Mouse (Mus musculus) lung, embryonic 16.5 days (tissue): ENCODE measurements around the gene Olfr1002. TPM values are rescaled to one million over a fixed set of nuclear protein-coding genes. Genes with fewer than 3 reads are reported as not detected.
"Not testable (repeated sequence)": the region's sequence is repeated elsewhere in the genome, so short reads cannot be mapped to it uniquely, and the experiment has no call there.

Source experiments
- ATAC-seq: fragments of 200-750 bp; cut with Nextera tagmentation; 2 replicates; pipeline ENCODE4 v1.8.0; 2017; ENCODE audit warnings: low read depth, mild to moderate bottlenecking, moderate library complexity
- H3K27ac ChIP-seq: fragments of 300-500 bp; sonication (generic); 2 replicates; pipeline ENCODE4 v1.5.1; 2014; ENCODE audit warnings: mild to moderate bottlenecking, control low read depth, low read length
- H3K27me3 ChIP-seq: fragments of 300-500 bp; sonication (generic); 2 replicates; pipeline ENCODE4 v1.6.1; 2014; ENCODE audit warnings: low read depth, low read length, mixed read lengths; ENCODE audit not compliant: control insufficient read depth, insufficient read depth
- H3K36me3 ChIP-seq: fragments of 300-500 bp; sonication (generic); 2 replicates; pipeline ENCODE4 v1.6.1; 2014; ENCODE audit warnings: low read length; ENCODE audit not compliant: control insufficient read depth, insufficient read depth
- H3K4me1 ChIP-seq: fragments of 300-500 bp; sonication (generic); replicated peaks from 2 replicates; pipeline ENCODE4 v1.6.1; 2014; ENCODE audit warnings: low read length, mixed read lengths; ENCODE audit not compliant: control insufficient read depth, insufficient read depth
- H3K4me2 ChIP-seq: fragments of 300-500 bp; sonication (generic); 2 replicates; pipeline ENCODE4 v1.6.1; 2014; ENCODE audit warnings: low read depth, low read length, control low read depth
- H3K4me3 ChIP-seq: fragments of 300-500 bp; sonication (generic); 2 replicates; pipeline ENCODE4 v1.5.1; 2014; ENCODE audit warnings: mild to moderate bottlenecking, low read length, control low read depth
- H3K9ac ChIP-seq: fragments of 300-500 bp; sonication (generic); 2 replicates; pipeline ENCODE4 v1.6.1; 2014; ENCODE audit warnings: low read length, control low read depth
- H3K9me3 ChIP-seq: fragments of 300-500 bp; sonication (generic); 2 replicates; pipeline ENCODE4 v1.6.1; 2016; ENCODE audit warnings: low read length; ENCODE audit not compliant: control insufficient read depth
- WGBS: fragments of 180-500 bp; shearing (Covaris S2); extraction: QIAGEN DNeasy Blood & Tissue Kit; methylation state at CpG from one replicate; pipeline ENCODE4 v1.1.7; 2014; 5-methylcytosine and 5-hydroxymethylcytosine counted together
- polyA plus RNA-seq: library from polyadenylated mRNA; unstranded; fragments of >200 nt; fragmentation: Nextera tagmentation; extraction: Ambion mirVana; gene quantifications from 2 replicates; pipeline ENCODE4 v1.2.1, GENCODE M21; 2015

Gene Olfr1002
- polyA plus RNA-seq = not detected in 2 replicates

DNA sequence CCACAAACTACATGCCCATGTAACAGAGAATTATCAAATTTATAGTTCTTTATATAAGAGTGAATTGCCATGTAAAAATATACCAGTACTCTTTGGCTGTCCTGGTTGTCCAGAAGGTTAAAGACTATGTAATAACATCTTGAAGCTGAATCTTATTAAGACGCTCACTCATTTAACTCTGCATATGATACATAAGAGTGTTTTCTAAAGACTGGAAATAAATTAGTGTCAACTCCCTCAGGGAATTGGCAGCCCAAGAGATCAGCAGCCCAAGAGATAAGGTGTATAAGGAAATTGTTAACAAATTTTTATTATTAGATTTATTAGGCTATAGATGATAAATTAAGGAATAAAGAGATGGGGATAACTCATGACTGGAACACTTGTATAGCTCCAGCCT, at the start of gene Olfr1002:
Gene Olfr1002 (minus strand): TSS at position 101 of the 400 bp plus-strand sequence.
- H3K36me3 ChIP-seq = no peaks in the 10 kb centered on the region
- H3K27ac ChIP-seq = no peak within 1 kb of the TSS
- no peaks in the 10 kb centered on the region for H3K4me1 ChIP-seq
- ATAC-seq = no peak
- no peak within 1 kb of the TSS for H3K4me3 ChIP-seq
- no peak within 1 kb of the TSS for H3K4me2 ChIP-seq
- no peaks in the 10 kb centered on the region for H3K9me3 ChIP-seq
- no peak within 1 kb of the TSS for H3K9ac ChIP-seq
- 91% methylated on average over 1 of the region's 1 CpGs for whole genome bisulfite sequencing
- H3K27me3 ChIP-seq = no peaks in the 10 kb centered on the region

DNA sequence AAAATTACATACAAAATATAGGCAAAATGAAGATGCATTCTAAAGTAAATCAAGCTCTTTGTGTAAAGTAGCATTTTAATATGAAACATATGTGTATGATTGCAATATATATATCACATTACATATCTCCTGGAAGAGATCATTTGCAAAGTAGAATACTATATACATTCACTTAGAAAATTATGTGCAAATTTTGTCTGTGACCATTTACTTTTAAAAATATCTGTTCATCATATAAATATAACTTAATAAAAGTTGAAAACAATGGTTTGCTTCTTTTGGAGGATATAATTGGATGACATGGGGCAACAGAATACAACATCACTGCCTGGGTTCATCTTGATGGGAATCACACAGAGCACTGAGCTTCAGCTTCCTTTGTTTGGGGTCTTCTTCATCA, 38.6 kb upstream of the Olfr1002 start, which contains the start of gene Olfr1008:
Gene Olfr1008 (plus strand): TSS at position 301 of the 400 bp plus-strand sequence.
- no peaks in the 10 kb centered on the region for H3K27me3 ChIP-seq
- H3K9ac ChIP-seq = no peak within 1 kb of the TSS
- H3K36me3 ChIP-seq = no peaks in the 10 kb centered on the region
- no peaks in the 10 kb centered on the region; the same call in 1 of the 2 replicates for H3K9me3 ChIP-seq
- H3K27ac ChIP-seq = no peak within 1 kb of the TSS
- H3K4me2 ChIP-seq = no peak within 1 kb of the TSS
- H3K4me3 ChIP-seq = no peak within 1 kb of the TSS
- ATAC-seq = no peak
- H3K4me1 ChIP-seq = no peaks in the 10 kb centered on the region

DNA sequence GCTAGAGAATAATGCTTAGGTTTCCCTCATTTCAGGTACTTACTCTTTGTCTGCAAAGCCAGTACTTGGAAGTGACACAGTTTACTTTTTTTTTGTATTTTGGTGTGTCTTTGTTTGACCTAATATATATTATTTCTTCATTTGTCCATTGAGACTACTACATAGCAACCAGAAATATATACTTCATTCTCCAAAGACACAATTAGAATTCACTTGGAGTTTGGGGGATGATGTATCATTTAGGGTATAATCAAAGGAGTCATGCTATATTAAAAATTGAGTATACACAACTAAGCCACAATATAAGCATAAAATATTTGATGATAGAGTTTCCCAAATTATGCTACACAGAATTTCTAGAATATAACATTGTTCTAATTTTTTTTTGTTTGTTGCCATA, 28.2 kb upstream of the Olfr1002 start, which contains the start of gene Olfr1006:
Gene Olfr1006 (minus strand): TSS at position 101 of the 400 bp plus-strand sequence.
- Histone ChIP-seq H3K27me3 (no peaks in the 10 kb centered on the region), H3K9me3 (no peaks in the 10 kb centered on the region), H3K9ac (no peak within 1 kb of the TSS), H3K4me3 (no peak within 1 kb of the TSS), H3K36me3 (no peaks in the 10 kb centered on the region), H3K4me1 (no peaks in the 10 kb centered on the region), H3K4me2 (no peak within 1 kb of the TSS), H3K27ac (no peak within 1 kb of the TSS)
- no peak for ATAC-seq

DNA sequence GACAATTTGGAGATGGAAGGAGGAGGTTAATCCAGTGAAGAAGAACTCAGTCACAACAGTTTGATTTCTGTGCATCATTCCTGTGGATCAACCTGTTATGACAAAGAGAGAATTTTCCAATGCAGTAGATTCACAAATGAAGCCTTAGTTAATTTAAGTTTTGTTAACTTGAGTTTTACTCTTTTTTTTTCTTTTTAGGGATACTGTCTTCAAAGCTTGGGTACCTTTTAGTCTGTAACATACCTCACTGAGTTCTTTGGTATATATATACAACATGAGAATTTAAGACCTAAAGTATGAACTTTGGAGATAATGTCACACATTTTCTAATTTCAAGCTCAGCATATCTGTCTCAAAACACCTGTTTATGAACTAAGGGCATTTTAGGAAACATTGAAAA, 13.9 kb upstream of the Olfr1002 start, which contains the start of gene Olfr154:
Gene Olfr154 (minus strand): TSS at position 101 of the 400 bp plus-strand sequence.
- not testable (repeated sequence) for H3K27me3 ChIP-seq

DNA sequence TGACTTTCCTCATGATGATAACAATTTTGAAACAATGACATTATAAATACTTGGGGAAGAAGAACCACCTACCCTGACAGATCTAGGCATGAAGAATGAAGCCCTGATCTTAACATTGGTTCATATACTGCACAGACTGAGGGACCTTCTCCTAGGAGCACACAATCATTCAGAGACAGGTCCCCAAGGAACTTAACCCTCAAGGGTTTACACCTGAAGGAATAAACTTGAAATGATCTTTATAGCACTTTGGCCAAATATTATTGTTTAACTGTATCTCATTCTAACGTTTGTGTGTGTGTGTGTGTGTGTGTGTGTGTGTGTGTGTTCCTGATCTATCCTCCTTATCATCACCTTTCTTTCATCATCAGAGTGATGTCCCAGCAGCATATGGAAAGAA, 38.7 kb downstream of the Olfr1002 start, which contains the start of gene Olfr1000:
Gene Olfr1000 (minus strand): TSS at position 101 of the 400 bp plus-strand sequence.
- H3K9ac ChIP-seq = no peak within 1 kb of the TSS
- H3K9me3 ChIP-seq = no peaks in the 10 kb centered on the region
- WGBS = 52% methylated on average over 1 of the region's 1 CpGs
- H3K4me3 ChIP-seq = no peak within 1 kb of the TSS
- H3K4me2 ChIP-seq = no peak within 1 kb of the TSS
- no peak within 1 kb of the TSS for H3K27ac ChIP-seq
- no peaks in the 10 kb centered on the region for H3K4me1 ChIP-seq
- H3K36me3 ChIP-seq = no peaks in the 10 kb centered on the region
- no peak for ATAC-seq
- H3K27me3 ChIP-seq = no peaks in the 10 kb centered on the region

More for the DNA sequence above, 13.9 kb upstream of the Olfr1002 start, which contains the start of gene Olfr154:
- H3K36me3 ChIP-seq, H3K9ac ChIP-seq, H3K4me1 ChIP-seq, ATAC-seq, H3K4me2 ChIP-seq, H3K27ac ChIP-seq, H3K4me3 ChIP-seq, H3K9me3 ChIP-seq: not testable (repeated sequence)

Other genes with a start within 250 kb of the Olfr1002 start
- gene Olfr992, start 241.2 kb downstream of the Olfr1002 start, polyA plus RNA-seq = not detected in 2 replicates
- gene Olfr993, start 235.8 kb downstream of the Olfr1002 start, polyA plus RNA-seq = not detected in 2 replicates
- not detected in 2 replicates for gene Olfr994, start 214.3 kb downstream of the Olfr1002 start, polyA plus RNA-seq
- not detected in 2 replicates for gene Olfr995, start 207.1 kb downstream of the Olfr1002 start, polyA plus RNA-seq
- 0.41 and 0.50 TPM in 2 replicates for gene 4833423E24Rik, start 131.7 kb downstream of the Olfr1002 start, polyA plus RNA-seq
- not detected in 2 replicates for gene Olfr996, start 71.5 kb downstream of the Olfr1002 start, polyA plus RNA-seq
- gene Olfr998, start 61.8 kb downstream of the Olfr1002 start, polyA plus RNA-seq = not detected in 2 replicates
- not detected in 2 replicates for gene Olfr1000, start 38.8 kb downstream of the Olfr1002 start, polyA plus RNA-seq
- not detected in 2 replicates for gene Olfr154, start 13.8 kb upstream of the Olfr1002 start, polyA plus RNA-seq
- gene Olfr1006, start 28.1 kb upstream of the Olfr1002 start, polyA plus RNA-seq = not detected in 2 replicates
- not detected in 2 replicates for gene Olfr1008, start 38.7 kb upstream of the Olfr1002 start, polyA plus RNA-seq
- gene Olfr1009, start 64.7 kb upstream of the Olfr1002 start, polyA plus RNA-seq = not detected in 2 replicates
- not detected in 2 replicates for gene Olfr1012, start 112.1 kb upstream of the Olfr1002 start, polyA plus RNA-seq
- gene Olfr1013, start 116.4 kb upstream of the Olfr1002 start, polyA plus RNA-seq = not detected in 2 replicates
- gene Olfr1014, start 122.0 kb upstream of the Olfr1002 start, polyA plus RNA-seq = not detected in 2 replicates
- gene Olfr1015, start 131.3 kb upstream of the Olfr1002 start, polyA plus RNA-seq = not detected in 2 replicates
- not detected in 2 replicates for gene Olfr1016, start 151.8 kb upstream of the Olfr1002 start, polyA plus RNA-seq
- gene Olfr1018, start 167.8 kb upstream of the Olfr1002 start, polyA plus RNA-seq = not detected in 2 replicates
- not detected in 2 replicates for gene Olfr1019, start 194.8 kb upstream of the Olfr1002 start, polyA plus RNA-seq
- gene Olfr1020, start 196.3 kb upstream of the Olfr1002 start, polyA plus RNA-seq = not detected in 2 replicates
- not detected in 2 replicates for gene Olfr1022, start 217.9 kb upstream of the Olfr1002 start, polyA plus RNA-seq
- not detected in 2 replicates for gene Olfr1023, start 234.9 kb upstream of the Olfr1002 start, polyA plus RNA-seq